38 mouse cellular contexts compared by ENCODE assay signal in the genomic region with DNA sequence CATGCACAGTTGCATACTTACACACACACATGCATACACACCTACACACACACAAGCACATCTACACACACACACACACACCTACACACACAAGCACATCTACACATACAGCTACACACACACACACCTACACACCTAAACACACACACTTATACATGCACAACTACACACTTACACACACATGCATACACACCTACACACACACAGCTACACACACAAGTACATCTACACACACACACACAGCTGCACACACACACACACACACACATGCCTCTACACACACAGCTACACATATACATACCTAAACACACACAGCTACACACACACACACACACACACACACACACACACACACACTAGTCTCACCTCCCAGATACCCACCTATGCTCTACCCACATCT. TPM values are rescaled to one million over a fixed set of nuclear protein-coding genes. Genes with fewer than 3 reads are reported as not detected.
"Had no signal": no experiment of that assay in that cellular context is flagged by ENCODE, and none has a peak within 500 bp of the region (broad histone marks: within the 10 kb centered on the region; RNA-seq: fewer than 3 reads in every experiment).

No protein-coding gene starts in this region.

- H3K27ac ChIP-seq: embryonic facial prominence, embryonic 10.5 days; embryonic facial prominence, embryonic 12.5 days; embryonic facial prominence, embryonic 13.5 days; embryonic facial prominence, embryonic 15.5 days; forebrain, embryonic 12.5 days; forebrain, embryonic 13.5 days; forebrain, embryonic 15.5 days; gastrocnemius, adult 2 months; heart, adult 2 months; heart, embryonic 10.5 days had no signal

- H3K4me1 ChIP-seq: embryonic facial prominence, embryonic 10.5 days; embryonic facial prominence, embryonic 12.5 days; forebrain, embryonic 12.5 days; forebrain, embryonic 13.5 days; forebrain, embryonic 15.5 days; heart, embryonic 10.5 days had no signal

- H3K9me3 ChIP-seq: embryonic facial prominence, embryonic 10.5 days; embryonic facial prominence, embryonic 12.5 days; embryonic facial prominence, embryonic 13.5 days; embryonic facial prominence, embryonic 15.5 days; forebrain, embryonic 12.5 days; forebrain, embryonic 13.5 days; forebrain, embryonic 15.5 days; heart, embryonic 10.5 days had no signal

- H3K4me3 ChIP-seq: embryonic facial prominence, embryonic 10.5 days; embryonic facial prominence, embryonic 12.5 days; embryonic facial prominence, embryonic 13.5 days; embryonic facial prominence, embryonic 15.5 days; erythroblast, embryonic 14.5 days; forebrain, embryonic 12.5 days; forebrain, embryonic 13.5 days; forebrain, embryonic 15.5 days; gastrocnemius, adult 2 months; heart, adult 2 months; heart, embryonic 10.5 days had no signal

- H3K9ac ChIP-seq: embryonic facial prominence, embryonic 12.5 days; embryonic facial prominence, embryonic 13.5 days; embryonic facial prominence, embryonic 15.5 days; forebrain, embryonic 12.5 days; forebrain, embryonic 13.5 days; forebrain, embryonic 15.5 days; forebrain, postnatal 0 days had no signal

- DNase-seq: cerebellum, adult 9-10 months; cerebellum, adult 9-11 months; cerebellum, postnatal 10 days; cerebellum, postnatal 14 days; cerebellum, postnatal 25 days; cerebellum, postnatal 36 days; embryo, embryonic 11 days; forebrain, postnatal 0 days; gastrocnemius, adult 2 months; gastrocnemius, postnatal 10 days; gastrocnemius, postnatal 14 days; gastrocnemius, postnatal 25 days; gastrocnemius, postnatal 36 days; heart, adult 11 months; heart, adult 18-20 months; heart, adult 2 months had no signal

- H3K27me3 ChIP-seq: embryonic facial prominence, embryonic 15.5 days; forebrain, embryonic 12.5 days; forebrain, embryonic 13.5 days; forebrain, embryonic 15.5 days had no signal

- H3K36me3 ChIP-seq: embryonic facial prominence, embryonic 10.5 days; embryonic facial prominence, embryonic 12.5 days; embryonic facial prominence, embryonic 13.5 days; embryonic facial prominence, embryonic 15.5 days; forebrain, embryonic 12.5 days; forebrain, embryonic 15.5 days; heart, embryonic 10.5 days had no signal

RNA-seq across cellular contexts. Expression of a gene that starts 12.3 kb away (rescaled TPM):
- total RNA-seq: common myeloid progenitor, adult 5-6 weeks; gastrocnemius, adult 2 months; gastrocnemius, adult 8-10 months; gastrocnemius, postnatal 14 days; gastrocnemius, postnatal 25 days; gastrocnemius, postnatal 36 days; granulocyte monocyte progenitor cell, adult 5-6 weeks; heart, adult 18-20 months; heart, adult 2 months; heart, adult 8-10 months had no signal
- polyA plus RNA-seq: cortical plate, adult 2 months; embryonic facial prominence, embryonic 10.5 days; embryonic facial prominence, embryonic 11.5 days; embryonic facial prominence, embryonic 12.5 days; erythroblast, embryonic 14.5 days; forebrain, embryonic 11.5 days; forebrain, embryonic 12.5 days; forebrain, embryonic 13.5 days; forebrain, embryonic 14.5 days; forebrain, embryonic 15.5 days; forebrain, embryonic 16.5 days; forebrain, postnatal 0 days; frontal cortex, adult 2 months; heart, adult 2 months; heart, embryonic 10.5 days had no signal

RNA-seq across cellular contexts. Expression of a gene that starts 18.0 kb away (rescaled TPM):
- total RNA-seq: common myeloid progenitor, adult 5-6 weeks; forebrain, postnatal 0 days; gastrocnemius, adult 2 months; gastrocnemius, adult 8-10 months; gastrocnemius, postnatal 10 days; gastrocnemius, postnatal 14 days; gastrocnemius, postnatal 25 days; granulocyte monocyte progenitor cell, adult 5-6 weeks had no signal
- polyA plus RNA-seq: cortical plate, adult 2 months; erythroblast, embryonic 14.5 days; forebrain, embryonic 14.5 days; forebrain, embryonic 16.5 days; forebrain, postnatal 0 days; frontal cortex, adult 2 months had no signal

RNA-seq across cellular contexts. Expression of a gene that starts 36.5 kb away (rescaled TPM):
- total RNA-seq: common myeloid progenitor, adult 5-6 weeks; forebrain, postnatal 0 days; gastrocnemius, adult 18-20 months; gastrocnemius, adult 2 months; gastrocnemius, adult 8-10 months; gastrocnemius, postnatal 10 days; gastrocnemius, postnatal 14 days; gastrocnemius, postnatal 25 days; gastrocnemius, postnatal 36 days; granulocyte monocyte progenitor cell, adult 5-6 weeks; heart, adult 18-20 months; heart, adult 2 months; heart, adult 8-10 months had no signal
- polyA plus RNA-seq: cortical plate, adult 2 months; erythroblast, embryonic 14.5 days; forebrain, embryonic 11.5 days; forebrain, embryonic 12.5 days; forebrain, embryonic 13.5 days; forebrain, embryonic 14.5 days; forebrain, embryonic 15.5 days; forebrain, embryonic 16.5 days; forebrain, postnatal 0 days; frontal cortex, adult 2 months; gonadal fat pad, adult 2 months; heart, adult 2 months had no signal

RNA-seq across cellular contexts. Expression of a gene that starts 50.6 kb away (rescaled TPM):
- total RNA-seq: common myeloid progenitor, adult 5-6 weeks; forebrain, postnatal 0 days; gastrocnemius, adult 18-20 months; gastrocnemius, adult 2 months; gastrocnemius, adult 8-10 months; gastrocnemius, postnatal 10 days; gastrocnemius, postnatal 14 days; gastrocnemius, postnatal 25 days; gastrocnemius, postnatal 36 days; granulocyte monocyte progenitor cell, adult 5-6 weeks; heart, adult 18-20 months; heart, adult 2 months; heart, adult 8-10 months had no signal
- polyA plus RNA-seq: cortical plate, adult 2 months; embryonic facial prominence, embryonic 10.5 days; embryonic facial prominence, embryonic 11.5 days; embryonic facial prominence, embryonic 12.5 days; erythroblast, embryonic 14.5 days; forebrain, embryonic 11.5 days; forebrain, embryonic 12.5 days; forebrain, embryonic 13.5 days; forebrain, embryonic 14.5 days; forebrain, embryonic 15.5 days; forebrain, embryonic 16.5 days; forebrain, postnatal 0 days; frontal cortex, adult 2 months; gonadal fat pad, adult 2 months; heart, embryonic 10.5 days had no signal

RNA-seq across cellular contexts. Expression of a gene that starts 55.6 kb away (rescaled TPM):
- total RNA-seq: common myeloid progenitor, adult 5-6 weeks; forebrain, postnatal 0 days; gastrocnemius, adult 18-20 months; gastrocnemius, adult 2 months; gastrocnemius, adult 8-10 months; gastrocnemius, postnatal 10 days; gastrocnemius, postnatal 14 days; gastrocnemius, postnatal 25 days; gastrocnemius, postnatal 36 days; gastrocnemius, postnatal 4 days; granulocyte monocyte progenitor cell, adult 5-6 weeks; heart, adult 18-20 months; heart, adult 2 months; heart, adult 8-10 months had no signal
- polyA plus RNA-seq: cortical plate, adult 2 months; embryonic facial prominence, embryonic 10.5 days; embryonic facial prominence, embryonic 11.5 days; embryonic facial prominence, embryonic 12.5 days; embryonic facial prominence, embryonic 13.5 days; erythroblast, embryonic 14.5 days; forebrain, embryonic 11.5 days; forebrain, embryonic 12.5 days; forebrain, embryonic 13.5 days; forebrain, embryonic 14.5 days; forebrain, embryonic 15.5 days; forebrain, embryonic 16.5 days; forebrain, postnatal 0 days; gonadal fat pad, adult 2 months; heart, adult 2 months; heart, embryonic 10.5 days had no signal
